Mouse (Mus musculus): ENCODE measurements around the gene Adam11. TPM values are rescaled to one million over a fixed set of nuclear protein-coding genes. Genes with fewer than 3 reads are reported as not detected.

Gene Adam11
- polyA plus RNA-seq, 1 experiment from 2014 or later, result 0.20 TPM

- no peak for ATAC-seq
- H3K36me3 ChIP-seq (replicated peaks; ENCODE audit: insufficient read depth, low read length), result no peaks in the 10 kb centered on the region
- no peak overlapping the region for H3K27ac ChIP-seq (ENCODE audit: low read depth)
- H3K9me3 ChIP-seq (ENCODE audit: low read length), result no peaks in the 10 kb centered on the region
- peaks cover 2% of the 10 kb centered on the region for H3K4me1 ChIP-seq (ENCODE audit: insufficient read depth)
- peaks cover 11% of the 10 kb centered on the region for H3K27me3 ChIP-seq (ENCODE audit: insufficient read depth, low read length)
- no peak for DNase-seq
- 76% methylated on average over 6 of the region's 6 CpGs for WGBS (ENCODE audit: insufficient replicate concordance)
- H3K4me2 ChIP-seq (ENCODE audit: low read depth, low read length), result no peak overlapping the region
- H3K4me3 ChIP-seq (ENCODE audit: low read depth, low read length), result no peak overlapping the region
- TF ChIP-seq CTCF (IDR thresholded peaks at IDR 0.05; ENCODE audit: low read depth) (no peak), EP300 (IDR thresholded peaks at IDR 0.05; ENCODE audit: low read depth) (no peak)
- H3K9ac ChIP-seq (replicated peaks), result no peak overlapping the region
Measured at GRCm38 (mm10) chr11:102769141-102769540, 7.9 kb downstream of the Adam11 start.

GRCm38 (mm10) chr11:102769993-102770661, 8.9 kb downstream of the Adam11 start:
- 72% methylated on average over 12 of the region's 12 CpGs for WGBS (ENCODE audit: insufficient replicate concordance)
- no peak for ATAC-seq
- no peak overlapping the region for H3K9ac ChIP-seq (replicated peaks)

GRCm38 (mm10) chr11:102770662-102771435, 9.6 kb downstream of the Adam11 start:
- no peak for ATAC-seq
- Histone ChIP-seq H3K9ac (replicated peaks) (no peak overlapping the region), H3K36me3 (replicated peaks; ENCODE audit: insufficient read depth, low read length) (no peaks in the 10 kb centered on the region), H3K4me1 (ENCODE audit: insufficient read depth) (peaks cover 6% of the 10 kb centered on the region), H3K4me2 (ENCODE audit: low read depth, low read length) (no peak overlapping the region), H3K27ac (ENCODE audit: low read depth) (no peak overlapping the region), H3K4me3 (ENCODE audit: low read depth, low read length) (no peak overlapping the region), H3K9me3 (ENCODE audit: low read length) (no peaks in the 10 kb centered on the region), H3K27me3 (ENCODE audit: insufficient read depth, low read length) (peaks cover 24% of the 10 kb centered on the region)
- TF ChIP-seq CTCF (IDR thresholded peaks at IDR 0.05; ENCODE audit: low read depth) (no peak), EP300 (IDR thresholded peaks at IDR 0.05; ENCODE audit: low read depth) (no peak)
- WGBS (ENCODE audit: insufficient replicate concordance), result 47% methylated on average over 15 of the region's 15 CpGs
- DNase-seq, result no peak

More at GRCm38 (mm10) chr11:102769993-102770661, 8.9 kb downstream of the Adam11 start:
- Histone ChIP-seq H3K27ac (ENCODE audit: low read depth) (no peak overlapping the region), H3K4me2 (ENCODE audit: low read depth, low read length) (no peak overlapping the region), H3K36me3 (replicated peaks; ENCODE audit: insufficient read depth, low read length) (no peaks in the 10 kb centered on the region), H3K4me3 (ENCODE audit: low read depth, low read length) (no peak overlapping the region), H3K9me3 (ENCODE audit: low read length) (no peaks in the 10 kb centered on the region), H3K27me3 (ENCODE audit: insufficient read depth, low read length) (peaks cover 18% of the 10 kb centered on the region), H3K4me1 (ENCODE audit: insufficient read depth) (peaks cover 6% of the 10 kb centered on the region)
- no peak for DNase-seq
- TF ChIP-seq CTCF (IDR thresholded peaks at IDR 0.05; ENCODE audit: low read depth), result no peak
- no peak for TF ChIP-seq EP300 (IDR thresholded peaks at IDR 0.05; ENCODE audit: low read depth)

GRCm38 (mm10) chr11:102771916-102772714, 10.9 kb downstream of the Adam11 start:
- no peak overlapping the region for H3K4me2 ChIP-seq (ENCODE audit: low read depth, low read length)
- no peak overlapping the region for H3K27ac ChIP-seq (ENCODE audit: low read depth)
- peaks cover 32% of the 10 kb centered on the region for H3K27me3 ChIP-seq (ENCODE audit: insufficient read depth, low read length)
- no peaks in the 10 kb centered on the region for H3K36me3 ChIP-seq (replicated peaks; ENCODE audit: insufficient read depth, low read length)
- DNase-seq (no peak), ATAC-seq (no peak)
- TF ChIP-seq CTCF (IDR thresholded peaks at IDR 0.05; ENCODE audit: low read depth) (no peak), EP300 (IDR thresholded peaks at IDR 0.05; ENCODE audit: low read depth) (no peak)
- H3K9me3 ChIP-seq (ENCODE audit: low read length), result no peaks in the 10 kb centered on the region
- peaks cover 6% of the 10 kb centered on the region for H3K4me1 ChIP-seq (ENCODE audit: insufficient read depth)
- no peak overlapping the region for H3K9ac ChIP-seq (replicated peaks)
- H3K4me3 ChIP-seq (ENCODE audit: low read depth, low read length), result no peak overlapping the region
- 37% methylated on average over 16 of the region's 16 CpGs for WGBS (ENCODE audit: insufficient replicate concordance)

GRCm38 (mm10) chr11:102772771-102773700, 11.8 kb downstream of the Adam11 start:
- no peak overlapping the region for H3K9ac ChIP-seq (replicated peaks)

More at GRCm38 (mm10) chr11:102772771-102773700, 11.8 kb downstream of the Adam11 start:
- ATAC-seq, result no peak
- no peaks in the 10 kb centered on the region for H3K36me3 ChIP-seq (replicated peaks; ENCODE audit: insufficient read depth, low read length)
- no peak for DNase-seq
- peaks cover 35% of the 10 kb centered on the region for H3K27me3 ChIP-seq (ENCODE audit: insufficient read depth, low read length)
- no peak for TF ChIP-seq EP300 (IDR thresholded peaks at IDR 0.05; ENCODE audit: low read depth)
- TF ChIP-seq CTCF (IDR thresholded peaks at IDR 0.05; ENCODE audit: low read depth), result no peak
- H3K4me3 ChIP-seq (ENCODE audit: low read depth, low read length), result no peak overlapping the region
- H3K4me1 ChIP-seq (ENCODE audit: insufficient read depth), result peaks cover 6% of the 10 kb centered on the region
- no peaks in the 10 kb centered on the region for H3K9me3 ChIP-seq (ENCODE audit: low read length)
- H3K4me2 ChIP-seq (ENCODE audit: low read depth, low read length), result no peak overlapping the region
- whole genome bisulfite sequencing (ENCODE audit: insufficient replicate concordance), result 75% methylated on average over 18 of the region's 18 CpGs
- H3K27ac ChIP-seq (ENCODE audit: low read depth), result no peak overlapping the region
